Mouse (Mus musculus) MEL (cell line): ENCODE data around the gene Cbwd1. TPM values are rescaled to one million over a fixed set of nuclear protein-coding genes. Genes with fewer than 3 reads are reported as not detected.

Experiments
- DNase-seq: peaks from one replicate; pipeline ENCODE4 v3.0.0; 2011; ENCODE audit warnings: low read depth, low spot score
- H3K27ac ChIP-seq: 2 replicates; pipeline ENCODE4 v1.5.1; 2012; ENCODE audit warnings: low read depth, mild to moderate bottlenecking, control low read depth, low read length, moderate library complexity; ENCODE audit not compliant: control insufficient read depth
- H3K27me3 ChIP-seq, 2 experiments: fragments of 150-350 bp in 1 of 2; sonication (generic) in 1 of 2; 2 replicates each; pipeline ENCODE4 v1.6.1; 2012; ENCODE audit warnings: low read length in 2 of 2, mild to moderate bottlenecking in 2 of 2, improper control_type of control experiment in 1 of 2, moderate library complexity in 1 of 2; ENCODE audit not compliant: insufficient read depth in 2 of 2, control insufficient read depth in 1 of 2
- H3K36me3 ChIP-seq, 2 experiments: 2 replicates each; pipeline ENCODE4 v1.6.1; 2012 to 2014; ENCODE audit warnings: low read length in 2 of 2, improper control_type of control experiment in 1 of 2, inconsistent platforms in 1 of 2, mild to moderate bottlenecking in 1 of 2; ENCODE audit not compliant: insufficient read depth in 2 of 2, control insufficient read depth in 1 of 2
- H3K4me1 ChIP-seq, 2 experiments: fragments of 150-350 bp in 1 of 2; sonication (generic) in 1 of 2; 2 replicates each; pipeline ENCODE4 v1.6.1; 2012; ENCODE audit warnings: low read length in 2 of 2, improper control_type of control experiment in 1 of 2, mild to moderate bottlenecking in 1 of 2; ENCODE audit not compliant: insufficient read depth in 2 of 2, control insufficient read depth in 1 of 2
- H3K4me3 ChIP-seq, 2 experiments: fragments of 150-350 bp in 1 of 2; sonication (generic) in 1 of 2; 2 replicates each; pipeline ENCODE4 v1.5.1; 2012; ENCODE audit warnings: low read depth in 2 of 2, low read length in 2 of 2, mild to moderate bottlenecking in 2 of 2, moderate library complexity in 2 of 2, control low read depth in 1 of 2, improper control_type of control experiment in 1 of 2; ENCODE audit not compliant: control insufficient read depth in 1 of 2, insufficient read depth in 1 of 2
- H3K79me2 ChIP-seq: 2 replicates; pipeline ENCODE4 v1.6.1; 2012; ENCODE audit warnings: mild to moderate bottlenecking, low read length, moderate library complexity; ENCODE audit not compliant: control insufficient read depth, poor library complexity, insufficient read depth
- H3K9ac ChIP-seq: 2 replicates; pipeline ENCODE4 v1.6.1; 2012; ENCODE audit warnings: low read depth, mild to moderate bottlenecking, control low read depth, low read length, moderate library complexity; ENCODE audit not compliant: control insufficient read depth, poor library complexity, severe bottlenecking
- H3K9me3 ChIP-seq: fragments of 150-350 bp; sonication (generic); replicated peaks from 2 replicates; pipeline ENCODE4 v1.6.1; 2012; ENCODE audit warnings: mild to moderate bottlenecking, low read length, improper control_type of control experiment, moderate library complexity; ENCODE audit not compliant: insufficient read depth
- BHLHE40 ChIP-seq: IDR thresholded peaks from 2 replicates; pipeline ENCODE4 v1.6.1; 2012; ENCODE audit warnings: low read depth, mild to moderate bottlenecking, inconsistent platforms, low read length, improper control_type of control experiment, borderline replicate concordance
- CTCF ChIP-seq, 3 experiments: IDR thresholded peaks in 2 of 3; conservative IDR thresholded peaks in 1 of 3; 2 replicates each; pipeline ENCODE4 v1.5.1; 2011 to 2012; ENCODE audit warnings: low read length in 3 of 3, low read depth in 2 of 3, mild to moderate bottlenecking in 2 of 3, improper control_type of control experiment in 1 of 3, inconsistent platforms in 1 of 3, mixed read lengths in 1 of 3, moderate library complexity in 1 of 3; ENCODE audit not compliant: control insufficient read depth in 1 of 3, insufficient read depth in 1 of 3, poor library complexity in 1 of 3, severe bottlenecking in 1 of 3
- E2F4 ChIP-seq: IDR thresholded peaks from 2 replicates; pipeline ENCODE4 v1.6.1; 2011; ENCODE audit warnings: low read depth, low read length, improper control_type of control experiment, borderline replicate concordance
- ELF1 ChIP-seq: IDR thresholded peaks from 2 replicates; pipeline ENCODE4 v1.6.1; 2014; ENCODE audit warnings: low read depth, mild to moderate bottlenecking, inconsistent platforms, low read length, improper control_type of control experiment, moderate library complexity
- JUND ChIP-seq: IDR thresholded peaks from 2 replicates; pipeline ENCODE4 v1.6.1; 2011; ENCODE audit warnings: low read depth, mild to moderate bottlenecking, improper control_type of control experiment, low read length
- KAT2A ChIP-seq: conservative IDR thresholded peaks from 2 replicates; pipeline ENCODE4 v1.6.1; 2012; ENCODE audit warnings: low read depth, low read length, improper control_type of control experiment, inconsistent platforms
- MAZ ChIP-seq: IDR thresholded peaks from 2 replicates; pipeline ENCODE4 v1.6.1; 2012; ENCODE audit warnings: low read depth, mild to moderate bottlenecking, inconsistent platforms, low read length, improper control_type of control experiment
- MXI1 ChIP-seq: IDR thresholded peaks from 2 replicates; pipeline ENCODE4 v1.6.1; 2011; ENCODE audit warnings: mild to moderate bottlenecking, low read depth, low read length, improper control_type of control experiment
- MYC ChIP-seq: IDR thresholded peaks from 2 replicates; pipeline ENCODE4 v1.6.1; 2011; ENCODE audit warnings: low read depth, mild to moderate bottlenecking, low read length, improper control_type of control experiment, moderate library complexity
- NRF1 ChIP-seq: IDR thresholded peaks from 2 replicates; pipeline ENCODE4 v1.6.1; 2014; ENCODE audit warnings: low read depth, mild to moderate bottlenecking, inconsistent platforms, low read length, improper control_type of control experiment, moderate library complexity; ENCODE audit not compliant: poor library complexity, insufficient read depth, severe bottlenecking
- POLR2AphosphoS5 ChIP-seq: IDR thresholded peaks from 2 replicates; pipeline ENCODE4 v1.6.1; 2012; ENCODE audit warnings: low read depth, borderline replicate concordance, mild to moderate bottlenecking, inconsistent platforms, low read length, moderate library complexity, mixed read lengths
- RAD21 ChIP-seq: IDR thresholded peaks from 2 replicates; pipeline ENCODE4 v1.6.1; 2011; ENCODE audit warnings: mild to moderate bottlenecking, low read depth, low read length, improper control_type of control experiment
- SIN3A ChIP-seq: IDR thresholded peaks from 2 replicates; pipeline ENCODE4 v1.6.1; 2012; ENCODE audit warnings: low read length, improper control_type of control experiment, inconsistent platforms
- SMC3 ChIP-seq: IDR thresholded peaks from 2 replicates; pipeline ENCODE4 v1.6.1; 2011; ENCODE audit warnings: low read depth, low read length, improper control_type of control experiment
- TAL1 ChIP-seq: IDR thresholded peaks from 2 replicates; pipeline ENCODE4 v1.6.1; 2012; ENCODE audit warnings: mild to moderate bottlenecking, inconsistent platforms, low read length, moderate library complexity, mixed read lengths
- TCF12 ChIP-seq: IDR thresholded peaks from 2 replicates; pipeline ENCODE4 v1.6.1; 2014; ENCODE audit warnings: low read depth, mild to moderate bottlenecking, inconsistent platforms, low read length, improper control_type of control experiment, moderate library complexity
- UBTF ChIP-seq: IDR thresholded peaks from 2 replicates; pipeline ENCODE4 v1.6.1; 2012; ENCODE audit warnings: low read depth, mild to moderate bottlenecking, inconsistent platforms, low read length, improper control_type of control experiment, moderate library complexity, borderline replicate concordance; ENCODE audit not compliant: insufficient read depth
- USF1 ChIP-seq: IDR thresholded peaks from 2 replicates; pipeline ENCODE4 v1.6.1; 2014; ENCODE audit warnings: low read depth, mild to moderate bottlenecking, inconsistent platforms, low read length, improper control_type of control experiment, moderate library complexity
- USF2 ChIP-seq, 2 experiments: IDR thresholded peaks; 2 replicates each; pipeline ENCODE4 v1.6.1; 2011 to 2012; ENCODE audit warnings: improper control_type of control experiment in 2 of 2, low read length in 2 of 2, borderline replicate concordance in 1 of 2, inconsistent platforms in 1 of 2, low read depth in 1 of 2, mild to moderate bottlenecking in 1 of 2; ENCODE audit not compliant: insufficient read depth in 1 of 2
- ZC3H11A ChIP-seq: IDR thresholded peaks from 2 replicates; pipeline ENCODE4 v1.6.1; 2012; ENCODE audit warnings: low read depth, mild to moderate bottlenecking, inconsistent platforms, low read length, improper control_type of control experiment
- ZKSCAN1 ChIP-seq: IDR thresholded peaks from 2 replicates; pipeline ENCODE4 v1.6.1; 2012; ENCODE audit warnings: low read depth, mild to moderate bottlenecking, inconsistent platforms, low read length, improper control_type of control experiment, moderate library complexity
- ZMIZ1 ChIP-seq: IDR thresholded peaks from 2 replicates; pipeline ENCODE4 v1.6.1; 2012; ENCODE audit warnings: low read depth, mild to moderate bottlenecking, inconsistent platforms, low read length, improper control_type of control experiment, moderate library complexity
- polyA plus RNA-seq, 2 experiments: library from polyadenylated mRNA; stranded (reverse) in 1 of 2; unstranded in 1 of 2; fragments of >175 nt in 1 of 2; fragments of >200 nt in 1 of 2; gene quantifications; 2 replicates each; pipeline versions ENCODE4 v1.2.1 to v1.2.4; 2012; ENCODE audit warnings: low replicate concordance in 2 of 2, low read depth in 1 of 2; ENCODE audit not compliant: insufficient read length in 2 of 2, insufficient read depth in 1 of 2, missing spikeins in 1 of 2
- total RNA-seq: library from RNA; depleted of rRNA; stranded (reverse); fragments of 300-350 nt; gene quantifications from 2 replicates; pipeline ENCODE4 v1.2.3, GENCODE M21; 2012

Gene Cbwd1
- total and polyA plus RNA-seq, 3 experiments: 14.2 to 24.0 TPM; not detected in 1

- Histone ChIP-seq H3K9me3 (no peaks in the 10 kb centered on the region), H3K27ac (no peak overlapping the region), H3K27me3 (peaks cover 0 to 4% of the 10 kb centered on the region in 2 experiments; a peak in 2 of 4 replicates), H3K9ac (no peak overlapping the region), H3K79me2 (no peaks in the 10 kb centered on the region), H3K4me1 (no peaks in the 10 kb centered on the region; a peak in 1 of 4 replicates), H3K36me3 (no peaks in the 10 kb centered on the region), H3K4me3 (no peak overlapping the region)
- no peak for DNase-seq
- TF ChIP-seq JUND (no peak), BHLHE40 (no peak), ZMIZ1 (no peak), E2F4 (no peak), ZKSCAN1 (no peak), UBTF (no peak), SMC3 (no peak), POLR2AphosphoS5 (no peak), RAD21 (no peak), TAL1 (no peak), USF1 (no peak), ELF1 (no peak), MAZ (no peak), MXI1 (no peak), NRF1 (no peak), USF2 (IDR thresholded peaks at IDR 0.05; ENCODE audit: borderline replicate concordance in 1 of 2, insufficient read depth in 1 of 2, low read depth in 1 of 2, low read length in 2 of 2) (no peak), SIN3A (no peak), MYC (no peak), KAT2A (no peak)
These were observed 87.5 kb downstream of the Cbwd1 start for GRCm38 (mm10) chr19:24873873-24874272.

- Histone ChIP-seq H3K9ac (no peak overlapping the region), H3K27me3 (peaks cover 0 to 4% of the 10 kb centered on the region in 2 experiments; a peak in 3 of 4 replicates), H3K36me3 (no peaks in the 10 kb centered on the region), H3K79me2 (no peaks in the 10 kb centered on the region), H3K9me3 (no peaks in the 10 kb centered on the region), H3K4me1 (no peaks in the 10 kb centered on the region), H3K27ac (no peak overlapping the region), H3K4me3 (no peak overlapping the region; a peak in 1 of 4 replicates)
- DNase-seq: peak; percentile 75
- no peak for TF ChIP-seq TCF12
- peak; percentile 72 for TF ChIP-seq RAD21
- TF ChIP-seq ZC3H11A: peak; percentile 56
- TF ChIP-seq CTCF (IDR thresholded peaks at IDR 0.05 in 2 of 3, conservative IDR thresholded peaks at IDR 0.05 in 1 of 3; ENCODE audit: control insufficient read depth in 1 of 3, insufficient read depth in 1 of 3, low read depth in 2 of 3, low read length in 3 of 3, poor library complexity in 1 of 3, severe bottlenecking in 1 of 3): peak; percentile 53 to 67 (median 66)
- peak; percentile 55 for TF ChIP-seq SMC3
These were observed 90.3 kb downstream of the Cbwd1 start for GRCm38 (mm10) chr19:24871037-24871635.
